Mouse (Mus musculus) lung, adult 2 months (tissue): ENCODE results near the gene Gemin8.

Experiments
- CTCF ChIP-seq: fragments of 200-500 bp; IDR thresholded peaks from 2 replicates; pipeline ENCODE4 v1.5.1; 2011; ENCODE audit warnings: mild to moderate bottlenecking, low read length, control low read depth; ENCODE audit not compliant: insufficient read depth
- POLR2A ChIP-seq: fragments of 200-500 bp; IDR thresholded peaks from 2 replicates; pipeline ENCODE4 v1.6.1; 2011; ENCODE audit warnings: low read depth, mild to moderate bottlenecking, control low read depth, low read length, borderline replicate concordance; ENCODE audit errors: extremely low read depth

DNA sequence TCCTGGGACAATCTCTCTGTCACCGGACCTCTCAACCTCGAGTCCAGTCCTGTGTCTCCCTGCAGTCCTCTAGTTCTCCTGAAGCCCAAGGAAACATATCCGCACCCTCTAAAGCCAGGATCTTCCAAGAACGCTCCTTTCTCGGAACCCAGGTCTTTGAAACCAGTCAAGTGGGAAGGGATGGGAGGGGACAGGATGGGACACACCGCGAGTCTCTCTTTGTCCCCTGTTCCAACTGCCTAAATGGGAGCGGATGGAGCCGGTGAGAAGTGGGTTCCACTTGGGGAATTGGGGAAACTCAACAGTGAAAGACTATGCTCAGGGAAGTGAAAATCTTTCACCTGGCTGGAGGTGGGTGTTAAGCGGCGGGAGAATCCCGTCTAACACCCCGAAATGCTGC lies 69.3 kb downstream of the Gemin8 start:
- TF ChIP-seq CTCF = no peak
- no peak for TF ChIP-seq POLR2A
